Mouse (Mus musculus): Measurements from ENCODE around the gene Ska3.
"Not testable (repeated sequence)": the region's sequence is repeated elsewhere in the genome, so short reads cannot be mapped to it uniquely, and the experiment has no call there.

Gene Ska3

GRCm38 (mm10) chr14:57825788-57826751, at the start of gene Ska3, which contains the start of gene Mrpl57:
Gene Ska3 (minus strand): TSS chr14:57826185.
Gene Mrpl57 (plus strand): TSS chr14:57826234.
- peak; percentile 89 for DNase-seq (ENCODE audit: extremely low spot score, low read depth, low spot score)

DNA sequence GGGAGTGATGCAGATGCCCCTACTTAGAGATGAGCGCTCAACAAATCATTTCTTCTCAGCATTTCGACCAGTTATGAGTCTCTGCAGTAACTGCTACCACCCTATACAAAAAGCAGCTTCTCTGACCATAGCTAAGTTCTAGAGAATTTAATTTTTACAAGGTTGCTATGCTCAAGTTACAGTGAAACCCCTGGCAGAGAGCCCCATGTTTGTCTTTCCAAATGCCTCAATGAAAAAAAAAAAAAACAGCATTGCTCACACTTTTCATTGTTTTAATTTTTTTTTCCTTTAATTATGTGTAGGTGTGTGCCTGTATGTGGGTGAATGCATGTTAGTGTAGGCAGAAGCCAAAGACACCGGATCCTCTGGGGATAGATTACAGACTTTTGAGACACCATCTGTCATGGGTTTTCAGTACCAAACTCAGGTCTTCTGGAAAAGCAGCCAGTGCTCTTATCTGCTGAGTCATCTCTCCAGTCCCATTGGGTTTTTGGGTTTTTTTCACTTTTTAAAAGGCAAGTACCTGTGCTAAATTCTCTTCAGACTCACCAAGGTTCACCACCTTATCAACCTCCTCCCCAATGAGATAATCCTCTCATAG, 40.8 kb upstream of the Ska3 start:
- DNase-seq (ENCODE audit: extremely low spot score, low read depth, low spot score), result no peak

- DNase-seq (ENCODE audit: extremely low spot score, low read depth, low spot score), result no peak
Observed at GRCm38 (mm10) chr14:57865256-57865655, 39.3 kb upstream of the Ska3 start.

DNA sequence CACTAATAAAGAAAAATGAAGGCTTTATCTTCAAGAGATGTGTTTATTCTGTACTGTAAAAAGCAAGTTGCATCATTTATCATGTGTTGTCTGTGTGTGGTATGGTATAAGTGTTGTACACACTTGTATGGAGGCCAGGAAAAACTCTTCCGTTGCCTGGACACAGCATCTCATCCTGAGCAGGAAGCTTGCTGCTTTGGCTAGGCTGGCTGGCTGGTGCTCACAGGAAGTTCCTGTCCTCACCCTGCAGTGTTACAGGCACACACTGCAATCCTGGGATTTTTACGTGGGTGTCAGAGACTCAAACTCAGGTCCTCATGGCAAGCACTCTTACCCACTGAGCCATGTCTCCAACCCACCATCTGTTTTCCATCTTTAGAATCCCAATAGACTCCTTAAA, 37.1 kb upstream of the Ska3 start:
- DNase-seq (ENCODE audit: extremely low spot score, low read depth, low spot score), result no peak

GRCm38 (mm10) chr14:57861987-57862412, 36.0 kb upstream of the Ska3 start:
- no peak for DNase-seq (ENCODE audit: extremely low spot score, low read depth, low spot score)

DNA sequence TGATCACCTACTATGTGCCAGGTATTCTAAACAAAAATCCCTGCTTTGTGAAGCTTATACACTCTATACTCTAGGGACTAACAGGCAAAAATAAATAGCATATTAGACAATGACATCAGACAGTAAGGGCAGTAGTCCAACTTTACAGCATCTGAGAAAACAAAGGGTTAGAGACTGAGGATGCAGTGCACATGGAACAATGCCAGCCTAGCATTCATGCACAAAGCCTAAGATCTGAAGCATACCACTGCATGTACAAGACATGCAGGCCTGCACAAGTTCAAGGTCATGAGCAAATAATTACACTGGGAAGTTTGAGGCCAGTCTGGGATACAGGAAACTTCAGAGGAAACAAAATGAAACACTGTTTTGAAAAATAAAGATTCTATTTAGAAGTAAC, 33.5 kb upstream of the Ska3 start:
- no peak for DNase-seq (ENCODE audit: extremely low spot score, low read depth, low spot score)

- no peak for DNase-seq (ENCODE audit: extremely low spot score, low read depth, low spot score)
Observed at GRCm38 (mm10) chr14:57858601-57859000, 32.6 kb upstream of the Ska3 start.

DNA sequence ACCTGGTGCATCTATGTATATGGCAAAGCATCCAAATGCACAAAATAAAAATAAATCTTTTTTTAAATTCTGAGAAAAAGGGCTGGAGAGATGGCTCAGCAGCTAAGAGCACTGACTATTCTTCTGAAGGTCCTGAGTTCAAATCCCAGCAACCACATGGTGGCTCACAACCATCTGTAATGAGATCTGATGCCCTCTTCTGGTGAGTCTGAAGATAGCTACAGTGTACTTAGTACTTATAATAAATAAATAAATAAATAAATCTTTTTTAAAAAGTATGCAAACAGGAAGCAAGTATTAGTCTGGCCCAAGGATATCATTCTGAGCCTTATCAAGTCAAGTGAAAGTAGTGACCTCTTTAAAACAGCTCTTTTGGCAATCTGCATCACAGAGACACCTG, 30.1 kb upstream of the Ska3 start:
- DNase-seq (ENCODE audit: extremely low spot score, low read depth, low spot score), result not testable (repeated sequence)

- no peak for DNase-seq (ENCODE audit: extremely low spot score, low read depth, low spot score)
Observed at GRCm38 (mm10) chr14:57852961-57853360, 27.0 kb upstream of the Ska3 start.

GRCm38 (mm10) chr14:57850330-57850729, 24.3 kb upstream of the Ska3 start:
- DNase-seq (ENCODE audit: extremely low spot score, low read depth, low spot score), result no peak

GRCm38 (mm10) chr14:57848646-57849045, 22.7 kb upstream of the Ska3 start:
- DNase-seq (ENCODE audit: extremely low spot score, low read depth, low spot score), result no peak

- DNase-seq (ENCODE audit: extremely low spot score, low read depth, low spot score), result not testable (repeated sequence)
Observed at GRCm38 (mm10) chr14:57848061-57848460, 22.1 kb upstream of the Ska3 start.

DNA sequence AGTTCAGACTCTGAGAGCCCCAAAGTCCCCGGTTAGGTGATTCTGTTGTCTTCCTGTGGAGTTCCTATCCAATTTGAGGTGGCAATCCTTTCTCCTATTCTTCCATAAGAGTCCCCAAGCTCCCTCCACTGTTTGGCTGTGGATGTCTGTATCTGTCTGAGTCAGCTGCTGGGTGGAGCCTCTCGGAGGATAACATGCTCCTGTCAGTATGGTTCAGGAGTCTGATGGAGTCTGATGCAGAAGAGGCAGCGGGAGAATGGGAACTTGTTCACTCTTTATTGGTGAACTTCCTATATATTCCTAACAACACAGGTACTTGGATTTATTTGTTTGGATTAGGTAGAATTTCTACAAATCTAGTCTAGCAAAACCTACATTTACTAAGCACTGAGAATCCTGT, 18.6 kb upstream of the Ska3 start:
- DNase-seq (ENCODE audit: extremely low spot score, low read depth, low spot score), result no peak

DNA sequence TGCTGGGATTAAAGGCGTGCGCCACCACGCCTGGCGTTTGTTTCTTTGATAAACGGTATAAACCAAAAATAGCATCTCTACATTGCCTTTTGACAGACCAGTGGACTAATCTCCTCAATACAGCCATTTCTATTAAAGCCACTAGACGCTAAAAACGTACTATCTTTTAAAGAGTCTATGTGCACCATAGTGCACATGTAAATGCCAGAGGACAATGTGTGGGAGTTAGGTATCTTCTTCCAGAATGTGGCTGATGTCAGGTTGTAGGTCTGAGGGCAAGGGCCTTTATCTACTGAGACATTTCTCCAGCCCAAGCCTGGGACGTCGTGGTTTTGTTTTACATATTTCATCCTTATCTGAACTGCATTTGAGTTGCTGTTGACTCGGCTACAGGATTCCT, 9.2 kb upstream of the Ska3 start:
- DNase-seq (ENCODE audit: extremely low spot score, low read depth, low spot score), result no peak

DNA sequence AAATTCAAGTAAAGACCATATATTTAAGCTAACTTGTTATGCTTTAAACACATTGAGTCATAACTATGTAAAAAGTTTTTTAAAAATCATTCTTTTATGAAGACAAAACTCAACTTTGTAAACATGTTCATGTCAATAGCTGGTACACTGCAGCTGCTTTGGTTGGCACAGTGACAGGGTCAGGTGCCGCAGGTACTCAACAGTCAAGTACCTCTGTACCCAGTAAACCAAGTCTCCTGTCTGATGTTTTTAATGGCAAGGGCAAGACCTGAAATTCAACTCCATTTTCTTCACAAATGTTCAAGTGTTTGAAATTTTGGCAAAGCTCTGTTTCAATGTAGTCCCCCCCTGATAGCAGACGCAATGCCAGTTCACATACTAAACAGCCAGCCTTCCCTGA, 7.5 kb upstream of the Ska3 start:
- DNase-seq (ENCODE audit: extremely low spot score, low read depth, low spot score), result no peak

- no peak for DNase-seq (ENCODE audit: extremely low spot score, low read depth, low spot score)
Observed at GRCm38 (mm10) chr14:57827284-57827683, 1.3 kb upstream of the Ska3 start.

- no peak for DNase-seq (ENCODE audit: extremely low spot score, low read depth, low spot score)
Observed at GRCm38 (mm10) chr14:57820839-57821238, 5.1 kb downstream of the Ska3 start.

- DNase-seq (ENCODE audit: extremely low spot score, low read depth, low spot score), result no peak
Observed at GRCm38 (mm10) chr14:57811844-57812243, 14.1 kb downstream of the Ska3 start.

GRCm38 (mm10) chr14:57810886-57811285, 15.1 kb downstream of the Ska3 start:
- DNase-seq (ENCODE audit: extremely low spot score, low read depth, low spot score), result no peak

- no peak for DNase-seq (ENCODE audit: extremely low spot score, low read depth, low spot score)
Observed at GRCm38 (mm10) chr14:57808558-57808957, 17.4 kb downstream of the Ska3 start.

GRCm38 (mm10) chr14:57803731-57804130, 22.3 kb downstream of the Ska3 start:
- no peak for DNase-seq (ENCODE audit: extremely low spot score, low read depth, low spot score)
